Mouse (Mus musculus) forebrain, embryonic 12.5 days (tissue): ENCODE measurements around the gene Tmem40. TPM values are rescaled to one million over a fixed set of nuclear protein-coding genes. Genes with fewer than 3 reads are reported as not detected.

Source experiments
- ATAC-seq: fragments of 200-750 bp; cut with Nextera tagmentation; 2 replicates; pipeline ENCODE4 v1.8.0; 2017; ENCODE audit warnings: moderate TSS enrichment; ENCODE audit not compliant: low FRiP score
- H3K27ac ChIP-seq: fragments of 300-500 bp; sonication (generic); 2 replicates; pipeline ENCODE4 v1.5.1; 2016; ENCODE audit warnings: mild to moderate bottlenecking
- H3K27me3 ChIP-seq: fragments of 300-500 bp; sonication (generic); 2 replicates; pipeline ENCODE4 v1.6.1; 2016; ENCODE audit warnings: mild to moderate bottlenecking
- H3K36me3 ChIP-seq: fragments of 300-500 bp; sonication (generic); replicated peaks from 2 replicates; pipeline ENCODE4 v1.6.1; 2016; ENCODE audit warnings: mild to moderate bottlenecking
- H3K4me1 ChIP-seq: fragments of 300-500 bp; sonication (generic); 2 replicates; pipeline ENCODE4 v1.6.1; 2016
- H3K4me2 ChIP-seq: fragments of 300-500 bp; sonication (generic); 2 replicates; pipeline ENCODE4 v1.6.1; 2016; ENCODE audit warnings: mild to moderate bottlenecking, moderate library complexity
- H3K4me3 ChIP-seq: fragments of 300-500 bp; sonication (generic); replicated peaks from 2 replicates; pipeline ENCODE4 v1.5.1; 2016; ENCODE audit warnings: mild to moderate bottlenecking
- H3K9ac ChIP-seq: fragments of 300-500 bp; sonication (generic); 2 replicates; pipeline ENCODE4 v1.6.1; 2016; ENCODE audit warnings: mild to moderate bottlenecking
- H3K9me3 ChIP-seq: fragments of 300-500 bp; sonication (generic); 2 replicates; pipeline ENCODE4 v1.6.1; 2016
- WGBS: fragments of 180-500 bp; shearing (Covaris S2); methylation state at CpG from one replicate; pipeline ENCODE4 v1.1.7; 2016; 5-methylcytosine and 5-hydroxymethylcytosine counted together
- polyA plus RNA-seq: library from polyadenylated mRNA; unstranded; fragments of >200 nt; fragmentation: Nextera tagmentation; extraction: Ambion mirVana; gene quantifications from 2 replicates; pipeline ENCODE4 v1.2.1, GENCODE M21; 2016

Tmem40 gene
- polyA plus RNA-seq, 1 experiment from 2014 or later: 0.87 TPM

- Histone ChIP-seq H3K9ac (no peak overlapping the region), H3K4me3 (no peak overlapping the region), H3K27me3 (no peaks in the 10 kb centered on the region; the same call in 1 of the 2 replicates), H3K4me1 (no peaks in the 10 kb centered on the region), H3K9me3 (no peaks in the 10 kb centered on the region), H3K4me2 (no peak overlapping the region), H3K27ac (no peak overlapping the region), H3K36me3 (no peaks in the 10 kb centered on the region)
- 87% methylated on average over 1 of the region's 1 CpGs for WGBS
- no peak for ATAC-seq
These were observed 35.1 kb downstream of the Tmem40 start for GRCm38 (mm10) chr6:115727108-115727507.

DNA sequence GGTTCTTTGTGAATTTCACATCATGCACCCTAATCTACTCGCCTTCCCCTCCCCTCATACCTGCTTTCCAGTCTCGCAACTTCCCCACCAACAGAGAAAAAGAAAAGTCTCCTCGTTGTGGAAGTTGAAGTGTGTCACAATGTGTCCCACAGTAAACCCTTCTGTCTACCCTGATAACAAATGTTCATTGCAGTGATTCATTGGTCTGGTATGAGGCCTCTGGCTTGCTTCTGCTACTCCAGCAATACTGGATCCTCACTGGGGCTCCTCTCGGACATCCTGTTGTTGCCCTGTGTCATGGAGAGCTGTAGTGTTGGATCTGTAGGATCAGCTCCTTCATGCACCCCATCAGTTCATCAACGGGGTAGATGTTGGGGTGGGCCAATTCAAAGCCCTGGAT lies 40.0 kb downstream of the Tmem40 start:
- peaks cover 11% of the 10 kb centered on the region for H3K4me1 ChIP-seq
- H3K36me3 ChIP-seq: no peaks in the 10 kb centered on the region
- no peak overlapping the region for H3K4me3 ChIP-seq
- no peaks in the 10 kb centered on the region; the same call in 1 of the 2 replicates for H3K27me3 ChIP-seq
- ATAC-seq: no peak
- WGBS: 85% methylated on average over 5 of the region's 5 CpGs
- no peak overlapping the region for H3K27ac ChIP-seq
- no peak overlapping the region for H3K9ac ChIP-seq
- no peak overlapping the region for H3K4me2 ChIP-seq
- H3K9me3 ChIP-seq: no peaks in the 10 kb centered on the region

DNA sequence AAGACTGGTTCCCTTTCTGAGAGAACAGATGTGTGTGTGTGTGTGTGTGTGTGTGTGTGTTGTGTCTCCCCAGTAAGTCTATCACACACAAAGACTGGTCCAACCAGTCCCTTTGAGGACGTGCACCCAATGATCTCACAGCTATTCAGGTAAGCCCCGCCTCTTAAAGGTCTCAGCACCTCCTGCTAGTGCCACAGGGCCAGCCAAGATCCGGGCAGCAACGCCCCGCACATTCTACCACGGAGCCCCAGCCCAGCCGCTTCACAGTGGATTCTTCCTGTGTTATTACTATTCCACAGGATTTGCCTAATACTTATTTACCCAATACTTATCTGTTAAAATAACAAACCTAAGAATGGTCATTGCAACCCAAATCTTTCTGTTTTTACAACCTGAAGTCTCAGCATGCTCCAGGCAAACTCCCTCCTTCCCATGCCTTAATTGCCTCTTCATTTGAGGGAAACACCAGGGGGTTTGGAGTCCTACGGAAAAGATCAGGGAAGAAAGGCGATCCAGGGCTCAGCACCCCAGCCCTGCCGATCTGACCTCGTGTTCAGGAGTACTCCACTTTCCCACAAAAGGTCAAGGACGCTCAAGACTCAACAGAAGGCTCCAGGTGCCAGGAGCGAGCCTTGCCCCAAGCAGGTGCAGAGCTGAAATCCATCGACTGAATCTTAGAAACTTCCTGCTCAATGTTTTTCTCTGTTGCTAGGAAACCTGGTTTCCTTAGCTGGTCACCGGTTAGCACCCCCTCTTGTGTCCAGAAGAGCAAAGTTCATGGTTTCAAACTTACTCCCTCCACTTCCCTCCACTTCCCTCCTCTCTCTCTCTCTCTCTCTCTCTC lies 44.3 kb downstream of the Tmem40 start:
- ATAC-seq: peak; percentile 95
- Histone ChIP-seq H3K36me3 (no peaks in the 10 kb centered on the region), H3K4me1 (peaks cover 16% of the 10 kb centered on the region), H3K9me3 (no peaks in the 10 kb centered on the region), H3K9ac (no peak overlapping the region), H3K4me3 (peak overlapping the region; percentile 6; the same call in 1 of the 2 replicates), H3K27ac (no peak overlapping the region; the same call in 1 of the 2 replicates), H3K27me3 (no peaks in the 10 kb centered on the region; the same call in 1 of the 2 replicates), H3K4me2 (peak overlapping the region; percentile 44)
- under 1% methylated on average over 15 of the region's 15 CpGs for WGBS

GRCm38 (mm10) chr6:115717101-115717652 lies 45.0 kb downstream of the Tmem40 start:
- Histone ChIP-seq H3K4me2 (peak overlapping the region; percentile 44), H3K9ac (no peak overlapping the region), H3K27me3 (no peaks in the 10 kb centered on the region), H3K36me3 (no peaks in the 10 kb centered on the region), H3K27ac (no peak overlapping the region; the same call in 1 of the 2 replicates), H3K4me3 (0 out of 2 replicates have a peak overlapping the region, but pooled peaks have one; percentile 6), H3K4me1 (peaks cover 16% of the 10 kb centered on the region), H3K9me3 (no peaks in the 10 kb centered on the region)
- ATAC-seq: peak; percentile 57; the same call in 1 of the 2 replicates
- WGBS: 14% methylated on average over 8 of the region's 8 CpGs

DNA sequence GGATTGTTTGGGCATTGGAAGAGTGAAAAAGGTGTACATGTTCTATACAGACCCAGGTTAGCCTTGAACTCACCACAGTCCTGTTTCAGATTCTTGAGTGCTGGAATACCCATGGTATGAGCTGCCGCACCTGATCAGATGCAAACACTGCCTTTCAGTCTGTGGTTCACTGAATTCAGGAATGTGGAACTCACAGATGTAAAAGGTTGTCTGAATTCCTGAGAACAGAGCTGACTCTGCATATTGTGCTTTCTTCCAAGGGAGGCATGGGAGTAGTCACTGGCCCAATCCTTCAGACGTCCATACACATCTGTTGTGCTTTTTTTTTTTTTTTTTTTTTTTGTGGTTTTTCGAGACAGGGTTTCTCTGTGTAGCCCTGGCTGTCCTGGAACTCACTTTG lies 50.9 kb downstream of the Tmem40 start:
- no peak overlapping the region for H3K4me2 ChIP-seq
- 78% methylated on average over 3 of the region's 3 CpGs for WGBS
- no peak overlapping the region for H3K9ac ChIP-seq
- no peak overlapping the region for H3K4me3 ChIP-seq
- no peak overlapping the region for H3K27ac ChIP-seq
- H3K4me1 ChIP-seq: no peaks in the 10 kb centered on the region
- H3K27me3 ChIP-seq: 0 out of 2 replicates have a peak, but pooled peaks cover 2% of the 10 kb centered on the region
- H3K36me3 ChIP-seq: no peaks in the 10 kb centered on the region
- ATAC-seq: no peak
- H3K9me3 ChIP-seq: no peaks in the 10 kb centered on the region

DNA sequence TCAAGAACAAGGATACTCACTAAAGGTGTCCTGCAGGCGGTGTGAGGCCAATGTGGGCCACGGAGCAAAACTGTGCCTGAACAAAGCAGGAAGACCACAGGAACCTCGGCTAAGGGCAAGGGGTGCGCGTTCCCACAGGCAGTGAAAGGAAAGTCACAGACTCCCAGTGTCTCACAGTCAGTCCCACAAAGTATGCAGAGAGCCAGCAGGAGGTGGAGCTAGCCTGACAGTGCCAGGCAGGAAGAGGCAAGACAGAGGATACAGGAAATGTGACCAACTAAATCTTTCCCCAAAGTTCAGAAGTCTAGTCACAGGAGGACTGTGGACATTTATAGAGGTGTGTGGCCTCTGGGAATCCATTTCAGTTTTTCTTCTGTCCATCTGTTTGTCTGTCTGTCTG lies 59.3 kb downstream of the Tmem40 start:
- Histone ChIP-seq H3K36me3 (no peaks in the 10 kb centered on the region), H3K27me3 (0 out of 2 replicates have a peak, but pooled peaks cover 2% of the 10 kb centered on the region), H3K4me3 (no peak overlapping the region), H3K9me3 (no peaks in the 10 kb centered on the region), H3K27ac (no peak overlapping the region), H3K4me1 (no peaks in the 10 kb centered on the region; the same call in 1 of the 2 replicates), H3K9ac (no peak overlapping the region), H3K4me2 (no peak overlapping the region)
- ATAC-seq: no peak
- WGBS: 84% methylated on average over 5 of the region's 5 CpGs

GRCm38 (mm10) chr6:115701302-115701701 lies 60.9 kb downstream of the Tmem40 start:
- Histone ChIP-seq H3K9me3 (no peaks in the 10 kb centered on the region), H3K27me3 (no peaks in the 10 kb centered on the region), H3K4me1 (no peaks in the 10 kb centered on the region; the same call in 1 of the 2 replicates), H3K36me3 (no peaks in the 10 kb centered on the region), H3K9ac (no peak overlapping the region), H3K4me2 (no peak overlapping the region), H3K27ac (no peak overlapping the region), H3K4me3 (no peak overlapping the region)
- ATAC-seq: no peak
- 52% methylated on average over 11 of the region's 11 CpGs for WGBS

DNA sequence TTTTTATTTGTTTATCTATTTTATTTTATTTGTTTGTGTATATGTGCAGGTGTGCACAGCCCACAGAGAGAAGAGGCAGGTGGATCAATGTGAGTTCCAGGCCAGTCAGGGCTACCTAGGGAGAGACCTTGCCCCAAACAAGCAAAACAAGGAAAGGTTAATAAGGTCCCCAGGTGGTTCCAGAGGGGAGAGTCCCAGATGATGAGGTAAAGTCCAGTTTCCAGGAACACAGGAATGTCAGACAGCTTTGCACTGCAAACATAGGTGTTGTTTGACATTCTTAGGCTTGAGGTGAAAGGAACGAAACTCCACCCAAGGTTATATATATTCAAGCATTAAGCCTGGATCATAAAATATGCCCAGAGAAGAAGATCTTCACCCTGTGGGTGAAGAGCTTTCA lies 61.4 kb downstream of the Tmem40 start:
- H3K9ac ChIP-seq: no peak overlapping the region
- no peak for ATAC-seq
- WGBS: 88% methylated on average over 1 of the region's 1 CpGs

DNA sequence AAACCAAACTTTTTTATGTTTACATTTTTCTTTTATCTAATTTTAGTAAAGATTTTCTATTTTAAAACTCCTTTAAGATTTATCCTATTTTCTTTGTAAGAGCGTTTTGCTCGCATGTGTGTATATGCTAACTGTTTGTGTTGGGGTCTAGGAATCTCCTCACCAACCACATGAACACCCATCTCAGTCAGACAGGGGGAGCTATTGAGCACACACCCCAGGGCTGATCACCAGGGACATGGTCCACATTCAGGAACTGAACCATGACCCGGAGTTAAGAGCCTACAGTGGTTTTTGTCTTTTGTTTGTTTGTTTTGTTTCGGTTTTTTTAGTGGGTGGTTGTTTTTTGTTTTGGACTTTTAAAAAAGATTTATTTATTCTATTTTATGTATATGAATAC lies 63.5 kb downstream of the Tmem40 start:
- Histone ChIP-seq H3K9me3 (no peaks in the 10 kb centered on the region), H3K27ac (no peak overlapping the region), H3K9ac (no peak overlapping the region), H3K27me3 (no peaks in the 10 kb centered on the region), H3K4me1 (no peaks in the 10 kb centered on the region; the same call in 1 of the 2 replicates), H3K4me3 (no peak overlapping the region), H3K4me2 (no peak overlapping the region), H3K36me3 (no peaks in the 10 kb centered on the region)
- 85% methylated on average over 4 of the region's 4 CpGs for WGBS
- no peak for ATAC-seq

More for the DNA sequence above, 61.4 kb downstream of the Tmem40 start:
- Histone ChIP-seq H3K27me3 (no peaks in the 10 kb centered on the region), H3K4me3 (no peak overlapping the region), H3K9me3 (no peaks in the 10 kb centered on the region), H3K4me2 (no peak overlapping the region), H3K4me1 (no peaks in the 10 kb centered on the region; the same call in 1 of the 2 replicates), H3K27ac (no peak overlapping the region), H3K36me3 (no peaks in the 10 kb centered on the region)

- H3K4me2 ChIP-seq: no peak overlapping the region
- no peak overlapping the region for H3K27ac ChIP-seq
- 69% methylated on average over 17 of the region's 17 CpGs for WGBS
- no peak overlapping the region for H3K9ac ChIP-seq
- H3K4me1 ChIP-seq: no peaks in the 10 kb centered on the region; the same call in 1 of the 2 replicates
- no peaks in the 10 kb centered on the region for H3K36me3 ChIP-seq
- no peaks in the 10 kb centered on the region for H3K9me3 ChIP-seq
- H3K4me3 ChIP-seq: no peak overlapping the region
- no peak for ATAC-seq
- H3K27me3 ChIP-seq: no peaks in the 10 kb centered on the region
These were observed 64.3 kb downstream of the Tmem40 start for GRCm38 (mm10) chr6:115697739-115698558.

GRCm38 (mm10) chr6:115696707-115697215 lies 65.4 kb downstream of the Tmem40 start:
- no peak for ATAC-seq
- Histone ChIP-seq H3K27ac (no peak overlapping the region), H3K4me1 (no peaks in the 10 kb centered on the region; the same call in 1 of the 2 replicates), H3K4me3 (no peak overlapping the region), H3K4me2 (no peak overlapping the region), H3K27me3 (no peaks in the 10 kb centered on the region), H3K9me3 (no peaks in the 10 kb centered on the region), H3K36me3 (no peaks in the 10 kb centered on the region), H3K9ac (no peak overlapping the region)
- WGBS: 84% methylated on average over 7 of the region's 7 CpGs

- no peak overlapping the region for H3K4me2 ChIP-seq
- ATAC-seq: no peak
- H3K4me1 ChIP-seq: no peaks in the 10 kb centered on the region; the same call in 1 of the 2 replicates
- H3K9me3 ChIP-seq: no peaks in the 10 kb centered on the region
- H3K27ac ChIP-seq: no peak overlapping the region
- no peaks in the 10 kb centered on the region for H3K36me3 ChIP-seq
- H3K9ac ChIP-seq: no peak overlapping the region
- WGBS: 52% methylated on average over 7 of the region's 7 CpGs
- H3K4me3 ChIP-seq: no peak overlapping the region
- H3K27me3 ChIP-seq: no peaks in the 10 kb centered on the region
These were observed 67.1 kb downstream of the Tmem40 start for GRCm38 (mm10) chr6:115695124-115695523.
